Mouse (Mus musculus) megakaryocyte, adult 5-6 weeks (primary cell): ENCODE measurements around the gene D630045J12Rik. TPM values are rescaled to one million over a fixed set of nuclear protein-coding genes. Genes with fewer than 3 reads are reported as not detected.

Experiments used
- ATAC-seq: 2 replicates; pipeline ENCODE4 v1.8.0; 2016; ENCODE audit warnings: mild to moderate bottlenecking, inconsistent platforms; ENCODE audit not compliant: poor library complexity, severe bottlenecking
- total RNA-seq, 2 experiments: library from RNA; stranded (forward) in 1 of 2; stranded (reverse) in 1 of 2; fragments of 153-499, 151-499 nt in 1 of 2; fragments of 221-1000, 200-1000 nt in 1 of 2; gene quantifications; 2 replicates each; pipeline versions ENCODE4 v1.2.3 to v1.2.4; 2015 to 2017

The D630045J12Rik gene
- 0.21 and 0.42 TPM in 2 replicates for total RNA-seq (2015)
- 0.04 and 0.08 TPM in 2 replicates for total RNA-seq (2017)

DNA sequence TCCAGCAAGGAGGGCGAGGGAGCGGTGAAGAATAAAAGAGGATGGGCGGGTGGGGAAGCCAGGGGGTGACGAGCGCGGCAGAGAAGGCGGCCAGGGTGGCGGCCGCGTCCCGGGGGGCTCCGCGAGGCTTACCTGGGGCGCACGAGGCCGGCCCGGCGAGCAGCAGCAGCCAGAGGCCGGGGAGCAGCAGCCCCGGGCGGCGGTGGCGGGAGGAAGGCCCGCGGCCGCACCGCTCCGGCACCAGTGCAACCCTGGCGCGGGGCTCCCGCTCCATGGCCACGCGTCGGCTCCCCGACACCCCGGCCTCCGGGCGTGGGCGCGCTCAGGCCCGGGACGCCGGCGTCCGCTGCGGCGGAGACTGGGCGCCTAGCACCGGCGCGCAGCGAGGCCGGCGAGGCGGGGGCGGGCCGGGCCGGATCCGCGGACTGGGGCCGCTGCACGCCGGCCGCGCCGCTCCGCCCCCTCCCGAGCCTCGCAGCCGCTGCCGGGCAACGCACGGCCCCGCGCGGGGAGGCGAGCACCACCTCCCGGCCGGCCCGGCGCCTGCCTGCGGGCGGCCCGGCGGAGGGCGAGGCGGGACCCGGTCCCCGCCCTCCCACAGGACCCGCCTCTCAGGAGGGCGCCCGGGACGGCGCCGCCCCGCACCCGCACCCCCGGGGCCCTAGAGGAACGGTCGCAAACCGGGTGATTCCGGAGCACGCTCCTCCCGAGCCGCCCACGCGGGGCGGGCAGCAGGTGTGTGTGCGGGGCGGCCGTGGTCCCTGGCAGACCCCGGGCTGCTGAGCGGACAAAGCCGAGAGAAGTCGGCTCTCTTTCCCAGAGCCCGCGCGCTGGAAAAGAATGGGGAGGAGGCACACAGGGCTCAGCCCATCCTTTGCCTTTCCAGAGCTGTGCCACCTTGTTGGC, at the start of gene D630045J12Rik:
Gene D630045J12Rik, minus strand, starts transcription at position 274 of the 906 bp plus-strand sequence.
- ATAC-seq, result peak; percentile 82

GRCm38 (mm10) chr6:38298761-38299401, 45.1 kb upstream of the D630045J12Rik start, which contains the start of gene Zc3hav1l:
Zc3hav1l (minus strand) TSS chr6:38299259.
- ATAC-seq, result peak; percentile 71

DNA sequence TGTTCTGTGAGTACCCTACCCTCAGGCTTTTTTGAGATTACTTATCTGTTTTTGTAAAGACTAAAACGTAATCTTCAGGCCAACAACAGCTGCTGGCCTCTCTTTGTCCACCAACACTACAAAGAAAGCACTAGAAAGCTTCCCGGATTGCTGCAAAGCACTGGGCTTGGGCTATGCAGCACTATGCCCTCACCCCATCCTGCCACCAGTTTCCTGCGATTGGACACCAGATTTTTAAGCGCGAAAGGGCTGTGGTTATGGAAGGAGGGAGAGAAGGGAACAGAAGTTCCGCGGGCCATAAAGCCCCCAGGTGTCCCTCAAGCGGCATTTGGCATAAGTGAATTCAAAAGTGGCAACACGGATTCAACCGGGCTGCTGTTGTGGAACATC, 44.4 kb upstream of the D630045J12Rik start:
- ATAC-seq, result no peak

DNA sequence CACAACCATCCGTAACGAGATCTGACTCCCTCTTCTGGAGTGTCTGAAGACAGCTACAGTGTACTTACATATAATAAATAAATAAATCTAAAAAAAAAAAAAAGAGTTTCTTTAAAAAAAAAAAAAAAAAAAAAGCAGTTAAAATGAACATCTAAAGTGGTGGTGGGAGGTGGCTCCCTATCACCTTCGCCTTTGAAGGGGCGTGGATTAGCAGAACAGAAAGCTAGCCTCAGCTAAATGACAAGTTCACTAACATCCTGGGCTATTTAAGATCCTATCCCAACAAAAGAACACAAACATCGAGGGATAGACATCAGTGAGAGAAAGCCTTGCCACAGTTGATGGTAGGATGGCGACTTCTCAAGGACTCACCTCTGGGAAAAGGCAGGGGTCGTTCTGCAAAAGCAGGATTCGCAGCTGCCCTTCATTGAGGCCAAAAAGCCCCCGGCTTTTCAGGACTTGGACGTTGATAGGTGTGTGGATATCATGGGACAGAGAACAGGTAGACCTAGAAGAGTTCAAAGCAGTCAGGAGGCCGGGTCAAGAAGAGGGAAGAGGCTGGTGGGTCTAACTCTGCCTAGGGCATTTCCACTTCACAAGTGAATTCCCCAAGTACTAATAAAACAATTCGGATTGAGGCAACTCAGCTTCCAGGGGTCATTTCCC, 43.9 kb upstream of the D630045J12Rik start:
- no peak for ATAC-seq

GRCm38 (mm10) chr6:38293708-38294107, 39.9 kb upstream of the D630045J12Rik start:
- ATAC-seq, result no peak

GRCm38 (mm10) chr6:38292871-38293646, 39.2 kb upstream of the D630045J12Rik start:
- ATAC-seq, result no peak

GRCm38 (mm10) chr6:38284422-38284821, 30.6 kb upstream of the D630045J12Rik start:
- ATAC-seq, result no peak

GRCm38 (mm10) chr6:38264466-38264865, 10.7 kb upstream of the D630045J12Rik start:
- no peak for ATAC-seq

- no peak for ATAC-seq
Measured at GRCm38 (mm10) chr6:38263393-38264159, 9.8 kb upstream of the D630045J12Rik start.

GRCm38 (mm10) chr6:38261877-38262276, 8.1 kb upstream of the D630045J12Rik start:
- no peak for ATAC-seq

DNA sequence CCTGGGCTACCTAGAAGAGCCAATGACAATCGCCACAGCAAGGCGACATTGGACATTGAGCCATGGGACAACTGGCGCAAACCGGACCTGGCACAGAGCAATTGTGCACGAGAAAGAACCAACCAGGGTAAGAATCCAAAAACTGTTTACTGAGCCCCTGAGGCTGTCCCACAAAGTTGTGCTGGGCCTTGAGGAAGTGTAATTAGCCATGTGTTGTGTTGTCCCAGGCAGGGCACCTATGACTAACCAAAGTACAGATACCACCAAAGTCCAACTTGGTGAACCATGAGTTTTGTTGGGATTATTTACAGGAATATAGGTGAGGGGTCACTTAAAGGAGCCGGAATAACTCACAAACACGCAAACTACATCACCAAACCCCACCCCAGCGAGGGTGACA, 3.7 kb upstream of the D630045J12Rik start:
- no peak for ATAC-seq

DNA sequence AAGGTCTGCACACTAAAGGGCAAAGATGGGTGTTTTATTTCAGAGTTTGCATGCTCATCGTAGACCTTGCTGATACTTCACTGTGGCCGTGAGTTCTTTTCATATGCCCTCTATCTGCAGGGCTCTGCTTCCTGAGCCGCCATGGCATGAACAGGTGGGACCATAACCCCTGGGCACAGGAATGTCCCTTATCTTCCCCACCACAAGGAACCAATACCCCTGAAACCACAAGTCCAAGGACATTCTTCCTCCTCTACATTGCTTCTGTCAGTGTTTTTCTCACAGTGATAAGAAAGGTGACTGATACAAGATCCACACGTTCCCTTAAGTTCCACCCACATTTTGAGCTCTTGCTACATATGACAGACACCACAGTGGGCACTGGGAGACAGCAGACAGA, 3.0 kb upstream of the D630045J12Rik start:
- no peak for ATAC-seq

DNA sequence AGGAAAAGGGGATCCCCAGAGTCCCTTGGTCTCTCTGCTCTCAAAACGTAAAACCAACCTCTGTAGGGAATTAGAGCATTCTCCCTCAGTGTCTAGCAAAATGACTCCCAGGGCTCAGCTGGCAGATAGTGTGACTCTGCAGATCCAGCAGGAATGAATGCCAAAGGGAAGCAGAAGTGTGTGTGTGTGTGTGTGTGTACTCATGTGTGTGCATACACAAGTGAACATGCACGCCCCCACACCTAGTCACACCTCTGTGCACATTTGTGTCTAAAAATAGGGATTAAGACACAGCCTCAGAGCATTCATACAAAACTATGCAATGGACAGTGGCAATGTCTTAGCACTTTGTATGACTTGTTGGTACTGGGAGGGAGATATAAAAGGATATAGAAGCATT, 2.0 kb upstream of the D630045J12Rik start:
- ATAC-seq, result no peak

DNA sequence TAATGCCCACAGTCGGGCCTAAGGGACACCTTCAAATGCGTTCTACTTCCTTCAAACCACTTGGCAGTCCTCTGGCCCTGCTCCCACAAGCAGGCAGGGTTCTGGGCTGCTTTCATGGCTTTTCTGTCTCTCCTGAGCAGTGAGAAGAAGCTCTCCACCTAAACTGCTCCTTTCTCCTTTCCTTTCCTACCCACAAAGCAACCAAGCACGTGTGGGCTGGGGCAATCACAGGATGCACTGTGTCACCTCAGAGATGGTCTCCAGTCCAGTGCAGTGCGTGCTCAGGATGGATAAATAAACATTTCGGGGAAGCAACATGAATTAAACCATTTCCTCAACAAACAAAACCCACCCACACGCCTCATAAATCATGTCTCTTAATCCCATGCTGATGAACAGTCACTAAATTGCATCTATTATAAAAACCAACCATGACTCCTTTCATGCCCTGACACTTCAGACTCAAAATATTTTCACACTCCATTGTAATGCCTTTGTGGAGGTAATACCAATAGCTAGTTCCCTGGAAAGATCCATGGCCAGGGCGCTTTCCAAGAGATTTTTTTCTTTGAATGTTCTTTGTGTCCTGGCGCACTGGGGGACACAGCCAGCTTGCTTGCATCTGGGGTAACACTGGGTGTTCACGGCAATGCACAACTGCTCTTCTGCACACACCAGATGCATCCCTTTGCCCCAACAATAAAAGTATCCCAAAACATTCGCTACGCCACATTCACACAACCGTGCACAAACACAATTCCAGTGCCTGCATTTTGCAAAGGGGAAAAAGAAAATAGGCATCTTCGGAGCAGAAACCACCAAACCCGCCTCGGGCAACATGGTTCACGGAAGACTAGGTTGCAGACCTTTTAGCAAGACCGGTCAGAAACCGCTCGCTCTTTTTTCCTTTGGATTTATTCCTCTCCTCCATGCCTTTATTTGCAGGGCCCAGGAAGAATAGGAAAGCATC, 758 bp downstream of the D630045J12Rik start:
- no peak for ATAC-seq

GRCm38 (mm10) chr6:38252139-38252538, 1.7 kb downstream of the D630045J12Rik start:
- no peak for ATAC-seq

DNA sequence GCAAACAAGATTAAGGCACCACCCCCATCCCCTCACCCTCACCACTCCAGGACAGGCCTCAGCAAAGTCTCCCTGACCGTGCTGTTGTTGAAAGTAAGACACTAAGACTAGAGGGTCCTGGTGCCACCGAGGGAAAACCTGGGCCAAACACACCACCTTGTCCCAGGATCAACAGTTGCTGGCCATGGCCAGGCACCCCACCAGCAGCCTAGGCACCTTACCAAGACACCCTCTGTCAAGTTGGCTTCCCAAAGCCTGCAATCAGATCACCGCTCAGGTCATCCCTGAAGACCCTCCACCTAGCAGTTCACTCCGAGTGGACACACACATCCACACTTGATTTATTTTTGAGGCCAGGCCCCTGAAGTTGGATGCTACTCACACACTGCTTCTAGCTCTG, 2.3 kb downstream of the D630045J12Rik start:
- no peak for ATAC-seq

DNA sequence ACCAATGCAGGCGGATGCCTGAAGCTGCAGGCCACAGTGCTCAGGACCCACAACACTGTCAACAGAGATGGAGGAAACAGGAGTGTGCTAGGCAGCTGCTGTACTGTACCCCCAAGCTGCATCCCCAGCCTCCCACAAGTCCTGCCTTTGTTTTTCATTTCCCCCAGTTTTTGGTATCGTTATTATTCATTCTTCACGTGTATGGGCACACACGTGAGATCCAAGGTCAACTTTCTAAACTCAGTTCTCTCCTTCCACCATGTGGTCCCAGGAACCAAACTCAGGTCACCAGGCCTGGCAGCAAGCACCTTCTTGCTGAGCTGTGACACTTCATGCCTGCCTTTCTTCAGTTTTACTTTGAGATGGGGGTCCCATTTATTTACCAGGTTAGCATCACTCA, 6.4 kb downstream of the D630045J12Rik start:
- no peak for ATAC-seq

DNA sequence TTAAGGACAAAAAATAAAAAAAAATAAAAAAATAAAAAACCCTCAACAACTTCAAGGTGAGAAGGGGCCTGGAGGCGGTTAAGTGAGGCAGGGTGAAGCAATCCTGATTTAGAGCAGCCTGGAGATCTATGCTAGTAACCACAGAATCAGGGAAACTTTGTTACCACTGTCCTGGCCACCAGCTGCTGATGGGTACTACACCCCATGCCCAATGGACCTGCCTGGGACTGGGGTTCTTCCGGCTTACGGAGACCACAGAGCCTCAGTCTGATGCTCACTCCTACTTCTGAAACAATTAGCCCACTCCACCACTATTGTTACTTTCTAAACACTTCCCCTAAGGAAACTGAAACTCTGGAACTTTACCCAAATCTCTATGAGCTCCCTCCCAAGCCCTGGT, 9.0 kb downstream of the D630045J12Rik start:
- no peak for ATAC-seq

- ATAC-seq, result no peak
Measured at GRCm38 (mm10) chr6:38244167-38244566, 9.6 kb downstream of the D630045J12Rik start.
